Mouse (Mus musculus) stomach, postnatal 0 days (tissue): ENCODE data around the gene Trpc7. TPM values are rescaled to one million over a fixed set of nuclear protein-coding genes. Genes with fewer than 3 reads are reported as not detected.

Experiments used
- ATAC-seq: fragments of 200-750 bp; cut with Nextera tagmentation; 2 replicates; pipeline ENCODE4 v1.8.0; 2017; ENCODE audit not compliant: low FRiP score, low TSS enrichment
- DNase-seq: peaks from one replicate; pipeline ENCODE4 v3.0.0-alpha.2; 2016; ENCODE audit warnings: low spot score
- H3K27ac ChIP-seq: fragments of 300-500 bp; sonication (generic); replicated peaks from 2 replicates; pipeline ENCODE4 v1.5.1; 2014; ENCODE audit warnings: mild to moderate bottlenecking, control low read depth
- H3K27me3 ChIP-seq: fragments of 300-500 bp; sonication (generic); 2 replicates; pipeline ENCODE4 v1.6.1; 2014; ENCODE audit warnings: low read length; ENCODE audit not compliant: control insufficient read depth, insufficient read depth
- H3K36me3 ChIP-seq: fragments of 300-500 bp; sonication (generic); 2 replicates; pipeline ENCODE4 v1.6.1; 2014; ENCODE audit warnings: low read length, mixed read lengths; ENCODE audit not compliant: control insufficient read depth, insufficient read depth
- H3K4me1 ChIP-seq: fragments of 300-500 bp; sonication (generic); replicated peaks from 2 replicates; pipeline ENCODE4 v1.6.1; 2014; ENCODE audit warnings: antibody characterized with exemption; ENCODE audit not compliant: control insufficient read depth, insufficient read depth
- H3K4me2 ChIP-seq: fragments of 300-500 bp; sonication (generic); replicated peaks from 2 replicates; pipeline ENCODE4 v1.6.1; 2014; ENCODE audit warnings: low read depth, mild to moderate bottlenecking, control low read depth, moderate library complexity
- H3K4me3 ChIP-seq: fragments of 300-500 bp; sonication (generic); 2 replicates; pipeline ENCODE4 v1.5.1; 2014; ENCODE audit warnings: low read depth, low read length, control low read depth
- H3K9ac ChIP-seq: fragments of 300-500 bp; sonication (generic); 2 replicates; pipeline ENCODE4 v1.6.1; 2014; ENCODE audit warnings: mild to moderate bottlenecking, low read length, control low read depth, mixed read lengths
- H3K9me3 ChIP-seq: fragments of 300-500 bp; sonication (generic); 2 replicates; pipeline ENCODE4 v1.6.1; 2016; ENCODE audit warnings: low read length; ENCODE audit not compliant: control insufficient read depth
- CTCF ChIP-seq: IDR thresholded peaks from 2 replicates; pipeline ENCODE4 v1.5.1; 2016; ENCODE audit warnings: antibody characterized with exemption, low read depth, mild to moderate bottlenecking, moderate library complexity
- EP300 ChIP-seq: optimal IDR thresholded peaks from 2 replicates; pipeline ENCODE3; 2016; ENCODE audit warnings: antibody characterized with exemption
- WGBS: fragments of 180-500 bp; shearing (Covaris S2); extraction: QIAGEN DNeasy Blood & Tissue Kit; methylation state at CpG from one replicate; pipeline ENCODE4 v1.1.7; 2014; 5-methylcytosine and 5-hydroxymethylcytosine counted together
- polyA plus RNA-seq: library from polyadenylated mRNA; unstranded; fragments of >200 nt; fragmentation: Nextera tagmentation; extraction: Ambion mirVana; gene quantifications from 2 replicates; pipeline ENCODE4 v1.2.1, GENCODE M21; 2015

Gene Trpc7
- polyA plus RNA-seq, 1 experiment from 2014 or later = 0.19 TPM

GRCm38 (mm10) chr13:56729046-56729445 lies 166.7 kb downstream of the Trpc7 start:
- H3K27me3 ChIP-seq = no peaks in the 10 kb centered on the region
- ATAC-seq = no peak
- no peak overlapping the region for H3K9ac ChIP-seq
- no peak overlapping the region for H3K27ac ChIP-seq
- H3K4me1 ChIP-seq = no peaks in the 10 kb centered on the region
- H3K4me2 ChIP-seq = no peak overlapping the region
- H3K36me3 ChIP-seq = peaks cover 7% of the 10 kb centered on the region; the same call in 1 of the 2 replicates
- no peaks in the 10 kb centered on the region for H3K9me3 ChIP-seq
- TF ChIP-seq EP300 (no peak), CTCF (no peak)
- H3K4me3 ChIP-seq = no peak overlapping the region
- 91% methylated on average over 7 of the region's 7 CpGs for WGBS
- no peak for DNase-seq

- no peak overlapping the region for H3K4me3 ChIP-seq
- no peak overlapping the region for H3K27ac ChIP-seq
- H3K9me3 ChIP-seq = no peaks in the 10 kb centered on the region
- H3K9ac ChIP-seq = no peak overlapping the region
- ATAC-seq = no peak
- no peak for DNase-seq
- no peak overlapping the region for H3K4me2 ChIP-seq
- no peaks in the 10 kb centered on the region for H3K4me1 ChIP-seq
- 73% methylated on average over 4 of the region's 4 CpGs for WGBS
- no peak for TF ChIP-seq EP300
- TF ChIP-seq CTCF = no peak
- no peaks in the 10 kb centered on the region for H3K27me3 ChIP-seq
- peaks cover 3% of the 10 kb centered on the region; the same call in 1 of the 2 replicates for H3K36me3 ChIP-seq
These were observed 169.2 kb downstream of the Trpc7 start for GRCm38 (mm10) chr13:56726551-56726950.

Other genes with a start within 250 kb of the Trpc7 start
- gene Smad5, start 193.0 kb downstream of the Trpc7 start, polyA plus RNA-seq = 9.4 and 10.3 TPM in 2 replicates
- 0.97 and 1.5 TPM in 2 replicates for gene Gm45623, start 142.2 kb downstream of the Trpc7 start, polyA plus RNA-seq